Mouse (Mus musculus) left cerebral cortex, postnatal 36 days (tissue): ENCODE data around the gene Ak8. TPM values are rescaled to one million over a fixed set of nuclear protein-coding genes. Genes with fewer than 3 reads are reported as not detected.

Source experiments
- DNase-seq, 2 experiments: peaks; one replicate each; pipeline ENCODE4 v3.0.0; 2021 to 2022; ENCODE audit warnings: low spot score in 2 of 2, mixed read lengths in 1 of 2
- intact Hi-C: fragments of 180-260 bp; cut with DNase I; formaldehyde crosslinking; loops from one replicate; pipeline ENCODE4 v1.15.1; 2025
- microRNA-seq: library from miRNA; unstranded; fragments of <30 nt; microRNA quantifications from one replicate; pipeline ENCODE4 v1.2.0, GENCODE M21; 2022
- total RNA-seq, 2 experiments: library from RNA; stranded (reverse); gene quantifications; 2 replicates each; pipeline ENCODE4 v1.2.3; 2021

Gene Ak8
- total RNA-seq, 2 experiments from 2014 or later = 1.6 to 1.7 TPM

GRCm38 (mm10) chr2:28842042-28842441 lies 142.1 kb downstream of the Ak8 start:
- intact Hi-C loops = loop anchor here (5.0 kb wide), 2 partner anchors 70 to 155 kb away; no protein-coding TSS in a partner anchor
- DNase-seq = no peak

GRCm38 (mm10) chr2:28848879-28849278 lies 148.9 kb downstream of the Ak8 start:
- intact Hi-C loops = no loop called here
- no peak for DNase-seq

- no peak for DNase-seq
- intact Hi-C loops = no loop called here
Measured at GRCm38 (mm10) chr2:28852594-28852993, 152.6 kb downstream of the Ak8 start.

DNA sequence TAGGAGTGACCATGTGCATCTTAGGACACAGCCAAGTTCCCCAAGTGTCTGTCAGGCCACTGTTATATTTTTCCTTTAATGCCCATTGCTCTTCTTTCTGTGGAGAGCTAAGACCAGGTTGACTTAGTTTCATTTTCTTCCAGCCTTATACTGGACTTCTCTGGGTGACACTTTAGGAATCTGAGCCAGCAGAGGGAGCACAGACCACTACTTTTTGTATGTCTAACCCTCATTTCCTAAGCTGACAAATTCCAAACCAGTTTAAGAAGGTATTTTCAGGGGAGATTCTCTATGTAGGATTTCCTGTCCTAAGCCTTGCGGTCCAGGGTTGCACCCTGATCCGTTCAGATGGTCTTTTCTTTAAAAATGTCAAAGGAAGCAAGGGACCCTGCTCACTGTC lies 155.8 kb downstream of the Ak8 start:
- intact Hi-C loops = no loop called here
- DNase-seq = no peak

DNA sequence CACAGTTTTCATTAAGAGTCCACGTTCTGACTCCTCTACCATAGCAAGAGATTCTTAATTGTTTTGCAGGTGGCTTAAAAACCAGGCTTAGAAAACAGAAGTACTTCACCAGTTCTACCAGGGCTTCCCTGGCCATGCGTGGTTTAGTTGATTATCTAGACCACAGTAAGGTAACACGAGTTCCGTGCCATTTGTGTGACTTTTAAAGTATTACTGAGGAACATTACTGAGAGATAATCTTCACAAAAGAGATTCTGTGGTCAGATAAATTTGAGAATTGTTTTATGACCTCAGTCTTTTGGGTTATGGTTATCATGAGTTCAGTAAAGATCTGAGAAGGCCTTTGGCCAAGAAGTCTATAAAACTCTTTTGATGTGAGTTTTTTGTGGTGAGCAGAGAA lies 159.3 kb downstream of the Ak8 start:
- intact Hi-C loops = no loop called here
- no peak for DNase-seq

- intact Hi-C loops = no loop called here
- DNase-seq = no peak
Measured at GRCm38 (mm10) chr2:28860678-28861423, 160.9 kb downstream of the Ak8 start.

Small RNAs within 50 kb of the gene (microRNA-seq; reads per million reads assigned to microRNA genes)
- gene Mir3088 = 2.0 reads per million

Other genes starting within 250 kb of the Ak8 start
- gene 1700007K13Rik, start 233.8 kb upstream of the Ak8 start, total RNA-seq = 1 to 10 TPM; 4.0 to 5.1 TPM
- gene Mrps2, start 232.1 kb upstream of the Ak8 start, total RNA-seq = 10 to 100 TPM; 35.4 to 39.0 TPM
- gene Gbgt1, start 203.3 kb upstream of the Ak8 start, total RNA-seq = 1 to 10 TPM; 1.6 to 3.3 TPM
- gene Gm10134, start 194.1 kb upstream of the Ak8 start, total RNA-seq = 1 to 10 TPM; 1.7 TPM
- gene Ralgds, start 187.0 kb upstream of the Ak8 start, total RNA-seq = 10 to 100 TPM; 82.7 to 82.8 TPM
- gene Cel, start 136.8 kb upstream of the Ak8 start, total RNA-seq = not detected
- 10 to 100 TPM; 17.9 to 18.6 TPM for gene Gtf3c5, start 116.4 kb upstream of the Ak8 start, total RNA-seq
- gene Gfi1b, start 78.2 kb upstream of the Ak8 start, total RNA-seq = not detected
- 10 to 100 TPM; 48.4 to 60.7 TPM for gene Tsc1, start 58.9 kb upstream of the Ak8 start, total RNA-seq
- not detected for gene Spaca9, start 437 bp upstream of the Ak8 start, total RNA-seq
- gene Gtf3c4, start 140.2 kb downstream of the Ak8 start, total RNA-seq = 10 to 100 TPM; 31.8 to 35.8 TPM
- 1 to 10 TPM; 6.2 to 8.7 TPM for gene Ddx31, start 140.2 kb downstream of the Ak8 start, total RNA-seq
- not detected for gene Barhl1, start 216.5 kb downstream of the Ak8 start, total RNA-seq